Mouse (Mus musculus): ENCODE measurements around the gene Pgam5. TPM values are rescaled to one million over a fixed set of nuclear protein-coding genes. Genes with fewer than 3 reads are reported as not detected.
A peak's percentile ranks its signal among the peaks of the same experiment; 100 is the strongest.

Gene Pgam5
- total RNA-seq, 2 experiments from 2014 or later = 35.3 to 47.8 TPM

GRCm38 (mm10) chr5:110230780-110231461 lies 38.8 kb downstream of the Pgam5 start, which contains the start of gene Ankle2:
TSS of gene Ankle2 (plus strand) at chr5:110231004.
- ATAC-seq (replicated peaks; ENCODE audit: poor library complexity) = peak; percentile 90

- ATAC-seq (replicated peaks; ENCODE audit: poor library complexity) = no peak
Measured at GRCm38 (mm10) chr5:110230401-110230779, 39.3 kb downstream of the Pgam5 start.

GRCm38 (mm10) chr5:110227336-110227883 lies 42.3 kb downstream of the Pgam5 start:
- no peak for ATAC-seq (replicated peaks; ENCODE audit: poor library complexity)

- ATAC-seq (replicated peaks; ENCODE audit: poor library complexity) = no peak
Measured at GRCm38 (mm10) chr5:110225056-110225455, 44.7 kb downstream of the Pgam5 start.

- ATAC-seq (replicated peaks; ENCODE audit: poor library complexity) = no peak
Measured at GRCm38 (mm10) chr5:110222757-110223156, 47.0 kb downstream of the Pgam5 start.

GRCm38 (mm10) chr5:110220331-110220730 lies 49.4 kb downstream of the Pgam5 start:
- ATAC-seq (replicated peaks; ENCODE audit: poor library complexity) = peak; percentile 29; the same call in 1 of the 2 replicates

GRCm38 (mm10) chr5:110216780-110217179 lies 52.9 kb downstream of the Pgam5 start:
- no peak for ATAC-seq (replicated peaks; ENCODE audit: poor library complexity)

GRCm38 (mm10) chr5:110211312-110211711 lies 58.4 kb downstream of the Pgam5 start:
- ATAC-seq (replicated peaks; ENCODE audit: poor library complexity) = peak; percentile 98

Other genes with a start within 250 kb of the Pgam5 start
- gene Gm17655, start 197.4 kb downstream of the Pgam5 start, total RNA-seq (2015) = 4.1 and 7.2 TPM in 2 replicates
- gene Gm17655, start 197.4 kb downstream of the Pgam5 start, total RNA-seq (2017) = 6.0 and 29.3 TPM in 2 replicates
- 1.7 and 3.0 TPM in 2 replicates for gene Gm35315, start 175.5 kb downstream of the Pgam5 start, total RNA-seq (2015)
- gene Gm35315, start 175.5 kb downstream of the Pgam5 start, total RNA-seq (2017) = 1.2 and 1.6 TPM in 2 replicates
- not detected in 2 replicates for gene Plcxd1, start 169.9 kb downstream of the Pgam5 start, total RNA-seq (2015)
- gene Plcxd1, start 169.9 kb downstream of the Pgam5 start, total RNA-seq (2017) = 0.17 TPM in 1 of 2 replicates, not detected in the other
- 12.0 and 12.7 TPM in 2 replicates for gene Gtpbp6, start 161.7 kb downstream of the Pgam5 start, total RNA-seq (2015)
- gene Gtpbp6, start 161.7 kb downstream of the Pgam5 start, total RNA-seq (2017) = 17.3 and 19.8 TPM in 2 replicates
- 4.3 and 6.7 TPM in 2 replicates for gene Zfp605, start 159.8 kb downstream of the Pgam5 start, total RNA-seq (2015)
- gene Zfp605, start 159.8 kb downstream of the Pgam5 start, total RNA-seq (2017) = 7.3 and 11.1 TPM in 2 replicates
- gene Chfr, start 134.1 kb downstream of the Pgam5 start, total RNA-seq (2015) = 29.1 and 34.6 TPM in 2 replicates
- 43.9 and 57.1 TPM in 2 replicates for gene Chfr, start 134.1 kb downstream of the Pgam5 start, total RNA-seq (2017)
- 11.9 and 13.7 TPM in 2 replicates for gene Golga3, start 93.2 kb downstream of the Pgam5 start, total RNA-seq (2015)
- gene Golga3, start 93.2 kb downstream of the Pgam5 start, total RNA-seq (2017) = 21.4 and 22.6 TPM in 2 replicates
- 40.9 and 44.1 TPM in 2 replicates for gene Ankle2, start 38.9 kb downstream of the Pgam5 start, total RNA-seq (2015)
- 52.5 and 52.6 TPM in 2 replicates for gene Ankle2, start 38.9 kb downstream of the Pgam5 start, total RNA-seq (2017)
- 9.8 and 13.5 TPM in 2 replicates for gene Pxmp2, start 16.3 kb upstream of the Pgam5 start, total RNA-seq (2015)
- 6.2 and 9.1 TPM in 2 replicates for gene Pxmp2, start 16.3 kb upstream of the Pgam5 start, total RNA-seq (2017)
- gene Pole, start 16.4 kb upstream of the Pgam5 start, total RNA-seq (2015) = 61.4 and 77.1 TPM in 2 replicates
- gene Pole, start 16.4 kb upstream of the Pgam5 start, total RNA-seq (2017) = 40.5 and 41.6 TPM in 2 replicates
- not detected in 2 replicates for gene P2rx2, start 73.3 kb upstream of the Pgam5 start, total RNA-seq (2015)
- not detected in 2 replicates for gene P2rx2, start 73.3 kb upstream of the Pgam5 start, total RNA-seq (2017)
- not detected in 2 replicates for gene Lrcol1, start 74.8 kb upstream of the Pgam5 start, total RNA-seq (2015)
- gene Lrcol1, start 74.8 kb upstream of the Pgam5 start, total RNA-seq (2017) = not detected in 2 replicates
- gene Fbrsl1, start 178.6 kb upstream of the Pgam5 start, total RNA-seq (2015) = 21.3 and 35.4 TPM in 2 replicates
- gene Fbrsl1, start 178.6 kb upstream of the Pgam5 start, total RNA-seq (2017) = 9.3 and 12.2 TPM in 2 replicates

Data from megakaryocyte progenitor cell, adult 5-6 weeks (primary cell).